Mouse (Mus musculus) Patski (cell line): Measurements from ENCODE around the gene Ptprt. TPM values are rescaled to one million over a fixed set of nuclear protein-coding genes. Genes with fewer than 3 reads are reported as not detected.

ENCODE experiments used
- ATAC-seq: fragments of 100-300 bp; one replicate; pipeline ENCODE4 v1.8.0; 2021
- CTCF ChIA-PET: fragments of 350-600 bp; sonication (Branson Sonifier 250); formaldehyde crosslinking; loops from one replicate; lab custom pipeline; 2022; ENCODE audit warnings: inconsistent platforms; lab: Charles Lee
- POLR2A ChIA-PET: fragments of 350-600 bp; sonication (Branson Sonifier 250); formaldehyde crosslinking; loops from one replicate; lab custom pipeline; 2022; ENCODE audit warnings: antibody characterized with exemption, inconsistent platforms; lab: Charles Lee
- DNase-seq: peaks from one replicate; pipeline ENCODE4 v3.0.0-alpha.2; 2011; ENCODE audit warnings: low read depth, low spot score
- H3K27me3 ChIP-seq: fragments of 371-371 bp; one replicate; pipeline ENCODE4 v1.5.1; 2021
- CTCF ChIP-seq: fragments of 100-300 bp; IDR thresholded peaks from one replicate; pipeline ENCODE4 v1.5.1; 2021
- in situ Hi-C: fragments of 300-500 bp; cut with MboI; formaldehyde crosslinking; loops from 3 replicates; pipeline ENCODE4 v1.11.1; 2018; ENCODE audit warnings: low pct_unique_long_range_greater_than_20kb, mixed read lengths
- polyA plus RNA-seq: library from polyadenylated mRNA; unstranded; gene quantifications from one replicate; pipeline ENCODE4 v1.2.3, GENCODE M21; 2021

Gene Ptprt
- polyA plus RNA-seq, 1 experiment from 2014 or later, result 0.01 TPM

- DNase-seq (no peak), ATAC-seq (no peak)
- in situ Hi-C loops, result no loop called here
- no peaks in the 10 kb centered on the region for H3K27me3 ChIP-seq
- POLR2A ChIA-PET, result no interaction called here
- CTCF ChIA-PET, result no interaction called here
- TF ChIP-seq CTCF, result no peak
These were observed 58.2 kb downstream of the Ptprt start for GRCm38 (mm10) chr2:162602721-162603120.

GRCm38 (mm10) chr2:162591388-162591787 is 69.6 kb downstream of the Ptprt start:
- DNase-seq (no peak), ATAC-seq (no peak)
- H3K27me3 ChIP-seq, result no peaks in the 10 kb centered on the region
- ChIA-PET POLR2A (no interaction called here), CTCF (no interaction called here)
- TF ChIP-seq CTCF, result no peak
- in situ Hi-C loops, result no loop called here

GRCm38 (mm10) chr2:162581651-162582050 is 79.3 kb downstream of the Ptprt start:
- DNase-seq, result no peak
- CTCF ChIA-PET, result no interaction called here
- H3K27me3 ChIP-seq, result no peaks in the 10 kb centered on the region
- POLR2A ChIA-PET, result no interaction called here
- no peak for ATAC-seq
- no peak for TF ChIP-seq CTCF
- in situ Hi-C loops, result no loop called here

GRCm38 (mm10) chr2:162577819-162578218 is 83.1 kb downstream of the Ptprt start:
- in situ Hi-C loops, result no loop called here
- ChIA-PET POLR2A (no interaction called here), CTCF (no interaction called here)
- no peak for DNase-seq
- no peak for ATAC-seq
- no peaks in the 10 kb centered on the region for H3K27me3 ChIP-seq
- no peak for TF ChIP-seq CTCF

- no peak for DNase-seq
- ATAC-seq, result no peak
- CTCF ChIA-PET, result no interaction called here
- TF ChIP-seq CTCF, result no peak
- in situ Hi-C loops, result no loop called here
- POLR2A ChIA-PET, result no interaction called here
- no peaks in the 10 kb centered on the region for H3K27me3 ChIP-seq
These were observed 88.1 kb downstream of the Ptprt start for GRCm38 (mm10) chr2:162572851-162573250.

- ATAC-seq (no peak), DNase-seq (no peak)
- CTCF ChIA-PET, result no interaction called here
- in situ Hi-C loops, result no loop called here
- H3K27me3 ChIP-seq, result no peaks in the 10 kb centered on the region
- POLR2A ChIA-PET, result no interaction called here
- no peak for TF ChIP-seq CTCF
These were observed 89.9 kb downstream of the Ptprt start for GRCm38 (mm10) chr2:162571037-162571436.

- DNase-seq (no peak), ATAC-seq (no peak)
- TF ChIP-seq CTCF, result no peak
- CTCF ChIA-PET, result no interaction called here
- in situ Hi-C loops, result no loop called here
- H3K27me3 ChIP-seq, result no peaks in the 10 kb centered on the region
- POLR2A ChIA-PET, result no interaction called here
These were observed 92.4 kb downstream of the Ptprt start for GRCm38 (mm10) chr2:162568308-162569100.

GRCm38 (mm10) chr2:162548312-162548711 is 112.6 kb downstream of the Ptprt start:
- CTCF ChIA-PET, result no interaction called here
- POLR2A ChIA-PET, result no interaction called here
- no peaks in the 10 kb centered on the region for H3K27me3 ChIP-seq
- in situ Hi-C loops, result no loop called here
- DNase-seq, result no peak
- no peak for TF ChIP-seq CTCF
- ATAC-seq, result no peak

GRCm38 (mm10) chr2:162531638-162532037 is 129.3 kb downstream of the Ptprt start:
- ATAC-seq, result no peak
- CTCF ChIA-PET, result no interaction called here
- POLR2A ChIA-PET, result no interaction called here
- peaks cover 3% of the 10 kb centered on the region for H3K27me3 ChIP-seq
- in situ Hi-C loops, result no loop called here
- DNase-seq, result no peak
- TF ChIP-seq CTCF, result no peak

- peak; percentile 28 for TF ChIP-seq CTCF
- POLR2A ChIA-PET, result no interaction called here
- ATAC-seq (no peak), DNase-seq (no peak)
- peaks cover 3% of the 10 kb centered on the region for H3K27me3 ChIP-seq
- in situ Hi-C loops, result no loop called here
- CTCF ChIA-PET, result no interaction called here
These were observed 132.0 kb downstream of the Ptprt start for GRCm38 (mm10) chr2:162528911-162529310.

- H3K27me3 ChIP-seq, result no peaks in the 10 kb centered on the region
- ChIA-PET POLR2A (no interaction called here), CTCF (no interaction called here)
- no peak for DNase-seq
- no peak for ATAC-seq
- no peak for TF ChIP-seq CTCF
- in situ Hi-C loops, result no loop called here
These were observed 145.0 kb downstream of the Ptprt start for GRCm38 (mm10) chr2:162515993-162516392.

GRCm38 (mm10) chr2:162513072-162513471 is 147.9 kb downstream of the Ptprt start:
- TF ChIP-seq CTCF, result no peak

More at GRCm38 (mm10) chr2:162513072-162513471, 147.9 kb downstream of the Ptprt start:
- CTCF ChIA-PET, result no interaction called here
- DNase-seq (no peak), ATAC-seq (no peak)
- in situ Hi-C loops, result no loop called here
- POLR2A ChIA-PET, result no interaction called here
- H3K27me3 ChIP-seq, result no peaks in the 10 kb centered on the region
